Mouse (Mus musculus) monocyte, adult 5-6 weeks (primary cell): ENCODE results near the gene Pih1d1. TPM values are rescaled to one million over a fixed set of nuclear protein-coding genes. Genes with fewer than 3 reads are reported as not detected.
A peak's percentile ranks its signal among the peaks of the same experiment; 100 is the strongest.

ENCODE experiments used
- ATAC-seq: fragments of 153-309, 156-312 bp; replicated peaks from 2 replicates; pipeline ENCODE4 v1.8.0; 2017; ENCODE audit warnings: mild to moderate bottlenecking; ENCODE audit not compliant: low TSS enrichment, insufficient number of reproducible peaks, severe bottlenecking, poor library complexity, low FRiP score
- total RNA-seq: library from RNA; stranded (forward); fragments of 200-1000, 200-491, 200-594 nt; gene quantifications from 3 replicates; pipeline ENCODE4 v1.2.3, GENCODE M21; 2017

The Pih1d1 gene
- total RNA-seq, 1 experiment from 2014 or later, result 23.4 TPM

- no peak for ATAC-seq
Measured at GRCm38 (mm10) chr7:45202654-45203053, 48.6 kb downstream of the Pih1d1 start.

- ATAC-seq, result peak; percentile 82
Measured at GRCm38 (mm10) chr7:45204380-45205143, 50.5 kb downstream of the Pih1d1 start, which contains the start of gene Ccdc155. Gene Ccdc155 (minus strand): TSS chr7:45204892.

- no peak for ATAC-seq
Measured at GRCm38 (mm10) chr7:45208260-45208659, 54.2 kb downstream of the Pih1d1 start.

Other genes starting within 250 kb of the Pih1d1 start
- gene Ap2a1, start 224.8 kb upstream of the Pih1d1 start, total RNA-seq, result 10.3 to 21.7 TPM (median 21.0 TPM) in 3 replicates
- gene Tsks, start 211.1 kb upstream of the Pih1d1 start, total RNA-seq, result not detected in 3 replicates
- gene Cpt1c, start 179.5 kb upstream of the Pih1d1 start, total RNA-seq, result not detected in 3 replicates
- 57.2 to 80.2 TPM (median 58.1 TPM) in 3 replicates for gene Prmt1, start 167.7 kb upstream of the Pih1d1 start, total RNA-seq
- 83.1 to 122 TPM (median 104 TPM) in 3 replicates for gene Irf3, start 156.7 kb upstream of the Pih1d1 start, total RNA-seq
- gene Bcl2l12, start 155.6 kb upstream of the Pih1d1 start, total RNA-seq, result 2.7 to 13.0 TPM (median 7.7 TPM) in 3 replicates
- gene Scaf1, start 137.9 kb upstream of the Pih1d1 start, total RNA-seq, result 15.3 to 21.1 TPM (median 16.7 TPM) in 3 replicates
- 43.0 to 51.7 TPM (median 49.7 TPM) in 3 replicates for gene Rras, start 136.3 kb upstream of the Pih1d1 start, total RNA-seq
- 1.6 to 5.0 TPM (median 2.0 TPM) in 3 replicates for gene Prr12, start 101.4 kb upstream of the Pih1d1 start, total RNA-seq
- gene Nosip, start 91.9 kb upstream of the Pih1d1 start, total RNA-seq, result 45.8 to 57.3 TPM (median 52.8 TPM) in 3 replicates
- 1.5 to 12.8 TPM (median 3.7 TPM) in 3 replicates for gene Prrg2, start 91.6 kb upstream of the Pih1d1 start, total RNA-seq
- gene Rcn3, start 62.1 kb upstream of the Pih1d1 start, total RNA-seq, result 6.2 to 20.1 TPM (median 15.3 TPM) in 3 replicates
- 74.9 to 100 TPM (median 91.0 TPM) in 3 replicates for gene Fcgrt, start 50.5 kb upstream of the Pih1d1 start, total RNA-seq
- 1,164 to 1,516 TPM (median 1,507 TPM) in 3 replicates for gene Rps11, start 29.9 kb upstream of the Pih1d1 start, total RNA-seq
- 2,771 to 4,251 TPM (median 4,236 TPM) in 3 replicates for gene Rpl13a, start 25.5 kb upstream of the Pih1d1 start, total RNA-seq
- gene Gm45713, start 18.1 kb upstream of the Pih1d1 start, total RNA-seq, result 1.5 TPM in 1 of 3 replicates, not detected in the others
- gene Flt3l, start 17.9 kb upstream of the Pih1d1 start, total RNA-seq, result 35.3 to 62.4 TPM (median 36.7 TPM) in 3 replicates
- gene Aldh16a1, start 281 bp downstream of the Pih1d1 start, total RNA-seq, result 28.6 to 46.8 TPM (median 34.2 TPM) in 3 replicates
- not detected in 3 replicates for gene Slc17a7, start 9.6 kb downstream of the Pih1d1 start, total RNA-seq
- gene Gfy, start 25.3 kb downstream of the Pih1d1 start, total RNA-seq, result not detected in 3 replicates
- gene Pth2, start 26.7 kb downstream of the Pih1d1 start, total RNA-seq, result not detected in 3 replicates
- 0.75 TPM in 1 of 3 replicates, not detected in the others for gene Ccdc155, start 50.6 kb downstream of the Pih1d1 start, total RNA-seq
- 4.7 to 8.7 TPM (median 6.1 TPM) in 3 replicates for gene Dkkl1, start 57.8 kb downstream of the Pih1d1 start, total RNA-seq
- 0.48 to 2.5 TPM (median 0.64 TPM) in 3 replicates for gene Tead2, start 61.5 kb downstream of the Pih1d1 start, total RNA-seq
- 112 to 185 TPM (median 125 TPM) in 3 replicates for gene Cd37, start 84.8 kb downstream of the Pih1d1 start, total RNA-seq
- gene Slc6a16, start 86.8 kb downstream of the Pih1d1 start, total RNA-seq, result 0.64 TPM in 1 of 3 replicates, not detected in the others
- gene Slc6a21, start 123.2 kb downstream of the Pih1d1 start, total RNA-seq, result not detected in 3 replicates
- 9.7 to 15.3 TPM (median 10.4 TPM) in 3 replicates for gene Trpm4, start 179.5 kb downstream of the Pih1d1 start, total RNA-seq
- not detected in 3 replicates for gene Hrc, start 181.0 kb downstream of the Pih1d1 start, total RNA-seq
- gene Ppfia3, start 212.7 kb downstream of the Pih1d1 start, total RNA-seq, result 0.19 TPM in 1 of 3 replicates, not detected in the others
- not detected in 3 replicates for gene Lin7b, start 216.3 kb downstream of the Pih1d1 start, total RNA-seq
- 293 to 444 TPM (median 324 TPM) in 3 replicates for gene Snrnp70, start 241.4 kb downstream of the Pih1d1 start, total RNA-seq